Mouse (Mus musculus) limb, embryonic 14.5 days (tissue): Measurements from ENCODE around the gene Grm4. TPM values are rescaled to one million over a fixed set of nuclear protein-coding genes. Genes with fewer than 3 reads are reported as not detected.
A peak's percentile ranks its signal among the peaks of the same experiment; 100 is the strongest.

Experiments used
- ATAC-seq: fragments of 200-750 bp; cut with Nextera tagmentation; 2 replicates; pipeline ENCODE4 v1.8.0; 2017; ENCODE audit warnings: low read depth, moderate number of reproducible peaks, moderate TSS enrichment; ENCODE audit not compliant: low FRiP score
- DNase-seq: peaks from one replicate; pipeline ENCODE4 v3.0.0-alpha.2; 2015; ENCODE audit warnings: low spot score
- H3K27ac ChIP-seq: fragments of 300-500 bp; sonication (generic); replicated peaks from 2 replicates; pipeline ENCODE4 v1.5.1; 2014; ENCODE audit warnings: low read depth, mild to moderate bottlenecking, low read length, moderate library complexity, mixed read lengths
- H3K27me3 ChIP-seq: fragments of 300-500 bp; sonication (generic); 2 replicates; pipeline ENCODE4 v1.6.1; 2014; ENCODE audit warnings: low read length, mixed read lengths; ENCODE audit not compliant: control insufficient read depth, insufficient read depth
- H3K36me3 ChIP-seq: fragments of 300-500 bp; sonication (generic); 2 replicates; pipeline ENCODE4 v1.6.1; 2014; ENCODE audit warnings: mild to moderate bottlenecking, low read length, moderate library complexity, mixed read lengths; ENCODE audit not compliant: control insufficient read depth, insufficient read depth
- H3K4me1 ChIP-seq: fragments of 300-500 bp; sonication (generic); 2 replicates; pipeline ENCODE4 v1.6.1; 2014; ENCODE audit warnings: antibody characterized with exemption, low read length, mixed read lengths; ENCODE audit not compliant: control insufficient read depth, insufficient read depth
- H3K4me2 ChIP-seq: fragments of 300-500 bp; sonication (generic); replicated peaks from 2 replicates; pipeline ENCODE4 v1.6.1; 2014; ENCODE audit warnings: low read depth, mild to moderate bottlenecking, low read length, moderate library complexity; ENCODE audit not compliant: severe bottlenecking
- H3K4me3 ChIP-seq: fragments of 300-500 bp; sonication (generic); replicated peaks from 2 replicates; pipeline ENCODE4 v1.5.1; 2014; ENCODE audit warnings: low read length
- H3K9ac ChIP-seq: fragments of 300-500 bp; sonication (generic); 2 replicates; pipeline ENCODE4 v1.6.1; 2014; ENCODE audit warnings: mild to moderate bottlenecking, low read depth, low read length, moderate library complexity; ENCODE audit not compliant: severe bottlenecking
- H3K9me3 ChIP-seq: fragments of 300-500 bp; sonication (generic); 2 replicates; pipeline ENCODE4 v1.6.1; 2016; ENCODE audit warnings: low read length; ENCODE audit not compliant: control insufficient read depth
- POLR2A ChIP-seq: fragments of 200-500 bp; IDR thresholded peaks from 2 replicates; pipeline ENCODE4 v1.8.0; 2012; ENCODE audit warnings: inconsistent platforms, mild to moderate bottlenecking, moderate library complexity, borderline replicate concordance; ENCODE audit not compliant: insufficient read depth, insufficient read length; ENCODE audit errors: extremely low read depth
- WGBS: fragments of 180-500 bp; shearing (Covaris S2); extraction: QIAGEN DNeasy Blood & Tissue Kit; methylation state at CpG from one replicate; pipeline ENCODE4 v1.1.7; 2014; 5-methylcytosine and 5-hydroxymethylcytosine counted together
- polyA plus RNA-seq, 2 experiments: library from polyadenylated mRNA; depleted of rRNA in 1 of 2; stranded (reverse) in 1 of 2; unstranded in 1 of 2; fragments of >200 nt; fragmentation: Nextera tagmentation in 1 of 2; extraction: Ambion mirVana in 1 of 2; gene quantifications; 2 replicates each; pipeline versions ENCODE4 v1.2.1 to v1.2.3; 2012 to 2014

Gene Grm4
- polyA plus RNA-seq (2012; rRNA removed): 1.6 and 2.2 TPM in 2 replicates
- polyA plus RNA-seq (2014; fragmentation: Nextera tagmentation; extraction: Ambion mirVana): 0.75 and 1.0 TPM in 2 replicates

DNA sequence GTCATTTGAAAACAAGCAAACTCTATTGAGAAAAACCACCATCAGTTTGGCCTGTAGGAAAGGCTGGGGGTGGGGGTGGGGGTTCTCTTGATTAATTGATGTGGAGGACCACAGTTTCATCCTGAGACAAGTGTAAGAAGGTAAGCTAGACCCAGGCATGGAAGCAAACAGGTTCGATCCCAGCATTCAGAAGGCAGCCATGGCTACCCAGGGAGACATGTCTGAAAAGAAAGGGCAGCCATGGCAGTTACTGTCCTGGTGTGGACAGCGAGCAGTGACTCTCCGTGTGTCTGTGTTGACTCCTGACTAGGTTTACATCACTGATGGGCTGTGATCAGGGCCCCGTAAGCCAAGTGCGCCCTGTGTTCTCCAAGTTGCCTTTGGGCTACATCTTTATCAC is at the start of gene Grm4:
TSS of gene Grm4 (minus strand) at position 101 of the 400 bp plus-strand sequence.
- Histone ChIP-seq H3K27ac (no peak within 1 kb of the TSS), H3K9me3 (no peaks in the 10 kb centered on the region), H3K4me2 (0 out of 2 replicates have a peak within 1 kb of the TSS, but pooled peaks have one; percentile 10), H3K4me3 (no peak within 1 kb of the TSS), H3K27me3 (peaks cover 25% of the 10 kb centered on the region), H3K9ac (no peak within 1 kb of the TSS), H3K36me3 (no peaks in the 10 kb centered on the region), H3K4me1 (no peaks in the 10 kb centered on the region)
- WGBS: 79% methylated on average over 5 of the region's 5 CpGs
- DNase-seq (no peak), ATAC-seq (no peak)
- no peak for TF ChIP-seq POLR2A

DNA sequence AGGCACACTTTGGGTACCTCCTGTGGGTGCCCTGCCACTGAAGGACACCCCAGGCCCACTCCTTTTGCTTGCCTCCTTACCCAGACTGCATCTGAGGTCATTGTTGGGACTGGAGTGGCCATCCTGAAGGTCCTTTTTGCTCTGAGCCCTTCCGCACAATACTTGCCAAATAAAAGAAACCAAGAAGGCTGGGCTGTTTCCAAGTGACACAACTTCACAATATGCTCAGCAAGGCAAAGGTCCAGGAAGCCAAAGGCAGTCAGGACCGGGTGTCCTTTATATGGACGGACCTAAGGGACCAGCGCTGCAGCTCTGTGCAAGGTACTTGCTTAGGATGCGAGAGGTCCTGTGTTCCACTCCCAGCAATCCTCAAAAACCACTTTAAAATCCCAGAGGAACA is 47.0 kb upstream of the Grm4 start:
- H3K9ac ChIP-seq: no peak overlapping the region
- 0 out of 2 replicates have a peak, but pooled peaks cover 7% of the 10 kb centered on the region for H3K4me1 ChIP-seq
- TF ChIP-seq POLR2A: no peak
- no peaks in the 10 kb centered on the region for H3K36me3 ChIP-seq
- H3K4me3 ChIP-seq: no peak overlapping the region
- no peak overlapping the region for H3K27ac ChIP-seq
- ATAC-seq (no peak), DNase-seq (no peak)
- 88% methylated on average over 5 of the region's 5 CpGs for WGBS
- no peak overlapping the region for H3K4me2 ChIP-seq
- H3K27me3 ChIP-seq: no peaks in the 10 kb centered on the region
- no peaks in the 10 kb centered on the region for H3K9me3 ChIP-seq

DNA sequence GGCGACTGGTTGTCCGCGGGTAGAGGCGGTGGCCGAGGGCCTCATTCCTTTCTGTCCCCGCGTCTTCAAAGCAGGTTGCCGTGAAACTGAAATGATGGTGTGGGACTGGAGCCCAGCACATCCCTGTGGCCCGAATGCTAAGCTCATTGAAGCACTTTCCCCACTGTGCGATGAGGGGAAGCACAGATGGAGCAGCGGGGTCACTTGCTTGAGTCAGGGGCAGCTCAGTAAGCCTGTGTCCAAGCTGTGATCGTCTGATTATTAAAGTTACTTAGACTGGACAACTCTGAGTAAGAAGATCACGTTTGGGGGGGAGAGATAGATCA is 44.7 kb upstream of the Grm4 start:
- H3K9ac ChIP-seq: peak overlapping the region; percentile 55
- no peak; the same call in 1 of the 2 replicates for ATAC-seq
- no peaks in the 10 kb centered on the region for H3K27me3 ChIP-seq
- H3K36me3 ChIP-seq: peaks cover 9% of the 10 kb centered on the region
- DNase-seq: no peak
- peak overlapping the region; percentile 69 for H3K4me3 ChIP-seq
- no peak for TF ChIP-seq POLR2A
- no peak overlapping the region for H3K27ac ChIP-seq
- 0 out of 2 replicates have a peak, but pooled peaks cover 7% of the 10 kb centered on the region for H3K4me1 ChIP-seq
- peak overlapping the region; percentile 95 for H3K4me2 ChIP-seq
- 0% methylated on average over 13 of the region's 13 CpGs for WGBS
- no peaks in the 10 kb centered on the region for H3K9me3 ChIP-seq

DNA sequence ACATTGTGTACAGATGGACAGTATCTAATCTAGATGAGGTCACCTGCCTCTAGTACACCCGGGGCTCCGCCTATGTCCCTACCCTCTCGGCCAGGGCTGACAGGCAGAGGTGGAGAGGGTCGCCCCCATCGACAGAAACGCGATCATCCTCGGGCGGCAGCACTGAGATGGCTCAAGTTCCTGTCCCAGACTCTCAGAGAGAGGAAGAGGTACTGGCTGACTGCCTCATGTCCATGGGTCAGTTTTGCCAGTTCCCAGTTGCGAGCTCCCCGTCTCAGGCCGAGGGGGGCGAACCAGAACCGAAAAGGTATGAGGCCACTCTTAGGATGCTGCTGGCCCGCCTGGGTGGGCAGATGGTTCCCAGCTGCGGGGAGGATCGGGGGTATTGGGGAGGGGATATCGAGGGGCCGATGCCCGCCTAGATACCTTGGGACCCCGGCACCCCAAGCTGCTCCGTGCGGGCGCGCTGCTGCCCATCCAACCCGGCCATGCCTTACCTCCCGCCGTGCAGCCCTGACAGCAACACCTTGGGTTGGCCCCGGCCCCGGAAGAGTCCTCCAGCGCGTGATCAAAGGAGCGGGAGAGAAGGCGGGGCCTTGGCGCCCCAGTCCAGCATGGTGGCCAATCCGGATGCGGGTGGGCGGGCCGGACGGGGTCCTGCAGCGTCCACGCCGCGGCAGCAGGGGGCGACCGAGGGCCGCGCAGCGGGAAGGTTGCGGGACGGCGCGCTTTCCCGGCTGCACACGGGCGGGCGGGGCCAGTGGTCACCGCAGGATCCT is 44.1 kb upstream of the Grm4 start, which contains the start of gene AI413582:
TSS of gene AI413582 (minus strand) at position 594 of the 779 bp plus-strand sequence.
- WGBS: under 1% methylated on average over 55 of the region's 58 CpGs
- no peaks in the 10 kb centered on the region for H3K9me3 ChIP-seq
- no peaks in the 10 kb centered on the region for H3K27me3 ChIP-seq
- H3K9ac ChIP-seq: peak within 1 kb of the TSS; percentile 64
- TF ChIP-seq POLR2A: 0 out of 2 replicates have a peak, but pooled peaks have one; percentile 19
- peaks cover 9% of the 10 kb centered on the region for H3K36me3 ChIP-seq
- no peak within 1 kb of the TSS for H3K27ac ChIP-seq
- DNase-seq (peak; percentile 92), ATAC-seq (peak; percentile 90)
- peak within 1 kb of the TSS; percentile 95 for H3K4me2 ChIP-seq
- peak within 1 kb of the TSS; percentile 69 for H3K4me3 ChIP-seq
- H3K4me1 ChIP-seq: 0 out of 2 replicates have a peak, but pooled peaks cover 7% of the 10 kb centered on the region

DNA sequence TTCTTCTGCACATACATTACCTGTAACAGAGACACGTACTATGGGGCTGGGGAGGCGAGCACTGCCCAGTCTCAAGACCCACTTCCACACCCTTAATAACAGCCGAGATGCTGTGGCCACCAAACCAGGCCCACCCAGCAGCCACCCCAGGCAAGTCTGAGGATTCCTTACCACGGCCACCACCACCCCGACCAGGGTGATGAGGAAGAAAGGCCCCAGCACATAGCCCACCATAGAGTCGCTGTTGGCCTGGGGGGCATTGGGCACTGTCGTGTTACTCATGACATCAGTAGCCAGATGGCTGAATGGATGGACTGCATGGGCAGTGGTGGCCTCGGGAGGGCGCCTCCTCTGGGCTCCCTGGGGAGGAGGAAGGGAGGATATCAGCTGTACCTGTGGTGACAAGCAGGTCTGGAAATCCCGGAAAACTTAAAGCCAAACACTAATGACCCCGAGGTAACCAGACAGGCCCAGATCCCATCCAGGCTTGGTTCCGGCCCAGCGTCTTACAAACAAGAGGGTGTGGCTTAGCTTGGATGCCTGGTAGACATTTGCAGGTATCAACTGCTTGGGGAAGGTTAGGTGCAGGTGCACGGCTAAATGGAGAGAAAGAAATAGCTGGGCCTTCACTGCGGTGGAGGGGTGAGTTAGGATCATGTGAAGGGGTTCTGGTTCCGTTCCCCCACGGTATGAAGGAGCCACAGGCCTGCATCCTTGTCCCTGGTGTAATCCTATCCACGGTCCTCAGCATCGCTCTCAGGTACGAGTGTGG is 43.4 kb upstream of the Grm4 start:
- 11% methylated on average over 20 of the region's 20 CpGs for WGBS
- Histone ChIP-seq H3K9ac (peak overlapping the region; percentile 64), H3K4me1 (peaks cover 7% of the 10 kb centered on the region; the same call in 1 of the 2 replicates), H3K4me2 (peak overlapping the region; percentile 95), H3K36me3 (peaks cover 13% of the 10 kb centered on the region), H3K4me3 (peak overlapping the region; percentile 69), H3K27ac (no peak overlapping the region), H3K27me3 (no peaks in the 10 kb centered on the region), H3K9me3 (no peaks in the 10 kb centered on the region)
- no peak for TF ChIP-seq POLR2A
- DNase-seq: no peak
- no peak for ATAC-seq
